Mouse (Mus musculus) hindbrain, embryonic 13.5 days (tissue): ENCODE data around the gene Krtap5-1. TPM values are rescaled to one million over a fixed set of nuclear protein-coding genes. Genes with fewer than 3 reads are reported as not detected.

Experiments
- polyA plus RNA-seq: library from polyadenylated mRNA; unstranded; fragments of >200 nt; fragmentation: Nextera tagmentation; extraction: Ambion mirVana; gene quantifications from 2 replicates; pipeline ENCODE4 v1.2.1, GENCODE M21; 2015

Gene Krtap5-1
- polyA plus RNA-seq, 1 experiment from 2014 or later = not detected

Other genes with a start within 250 kb of the Krtap5-1 start
- 53.0 and 53.5 TPM in 2 replicates for gene Mob2, start 236.1 kb downstream of the Krtap5-1 start, polyA plus RNA-seq
- 87.3 and 90.2 TPM in 2 replicates for gene Dusp8, start 201.3 kb downstream of the Krtap5-1 start, polyA plus RNA-seq
- 0.27 and 0.32 TPM in 2 replicates for gene Gm45618, start 176.4 kb downstream of the Krtap5-1 start, polyA plus RNA-seq
- gene Gm39115, start 161.1 kb downstream of the Krtap5-1 start, polyA plus RNA-seq = not detected in 2 replicates
- not detected in 2 replicates for gene Gm45337, start 152.5 kb downstream of the Krtap5-1 start, polyA plus RNA-seq
- not detected in 2 replicates for gene Gm29735, start 140.0 kb downstream of the Krtap5-1 start, polyA plus RNA-seq
- gene Gm4553, start 131.4 kb downstream of the Krtap5-1 start, polyA plus RNA-seq = not detected in 2 replicates
- gene Krtap5-2, start 121.1 kb downstream of the Krtap5-1 start, polyA plus RNA-seq = not detected in 2 replicates
- not detected in 2 replicates for gene Gm10153, start 106.7 kb downstream of the Krtap5-1 start, polyA plus RNA-seq
- not detected in 2 replicates for gene Krtap5-3, start 95.8 kb downstream of the Krtap5-1 start, polyA plus RNA-seq
- not detected in 2 replicates for gene Gm7579, start 85.3 kb downstream of the Krtap5-1 start, polyA plus RNA-seq
- not detected in 2 replicates for gene Krtap5-5, start 67.1 kb downstream of the Krtap5-1 start, polyA plus RNA-seq
- gene Gm40460, start 56.0 kb downstream of the Krtap5-1 start, polyA plus RNA-seq = not detected in 2 replicates
- not detected in 2 replicates for gene Gm2431, start 38.8 kb downstream of the Krtap5-1 start, polyA plus RNA-seq
- not detected in 2 replicates for gene Gm4559, start 22.8 kb downstream of the Krtap5-1 start, polyA plus RNA-seq
- not detected in 2 replicates for gene Krtap5-4, start 6.4 kb upstream of the Krtap5-1 start, polyA plus RNA-seq
- gene Ifitm10, start 76.6 kb upstream of the Krtap5-1 start, polyA plus RNA-seq = 2.3 and 2.6 TPM in 2 replicates
- gene Gm49369, start 85.5 kb upstream of the Krtap5-1 start, polyA plus RNA-seq = 0.36 TPM in 1 of 2 replicates, not detected in the other
- gene Ctsd, start 90.9 kb upstream of the Krtap5-1 start, polyA plus RNA-seq = 270 and 293 TPM in 2 replicates
- not detected in 2 replicates for gene Syt8, start 137.7 kb upstream of the Krtap5-1 start, polyA plus RNA-seq
- 1.4 and 1.8 TPM in 2 replicates for gene Tnni2, start 144.7 kb upstream of the Krtap5-1 start, polyA plus RNA-seq
- gene Lsp1, start 163.7 kb upstream of the Krtap5-1 start, polyA plus RNA-seq = 5.1 and 6.8 TPM in 2 replicates
- 1.1 and 2.5 TPM in 2 replicates for gene Tnnt3, start 201.7 kb upstream of the Krtap5-1 start, polyA plus RNA-seq
- gene Mrpl23, start 235.6 kb upstream of the Krtap5-1 start, polyA plus RNA-seq = 16.9 and 19.5 TPM in 2 replicates